Mouse (Mus musculus): ENCODE measurements around the gene Oas3. TPM values are rescaled to one million over a fixed set of nuclear protein-coding genes. Genes with fewer than 3 reads are reported as not detected.

Gene Oas3
- polyA plus RNA-seq, 1 experiment from 2014 or later, result 0.13 TPM

DNA sequence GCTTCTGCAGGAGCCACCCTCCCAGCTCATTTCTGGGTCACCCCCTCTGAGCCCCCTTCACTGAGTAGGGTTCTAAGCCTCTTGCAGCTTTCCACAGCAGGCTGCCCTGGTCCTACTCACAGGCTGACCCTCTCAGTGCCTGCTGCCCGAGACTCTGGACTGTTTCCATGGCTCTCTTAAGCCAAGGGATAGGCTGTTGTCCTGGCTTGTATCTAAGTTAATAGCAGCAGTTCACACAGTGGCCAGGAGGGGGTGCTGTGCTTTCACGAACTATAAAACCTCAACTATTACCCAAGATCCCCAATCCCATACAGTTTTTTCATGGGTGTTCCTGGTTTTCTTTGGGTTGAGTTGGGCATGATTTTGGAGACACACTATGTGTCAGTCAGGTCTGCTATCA, 15.6 kb upstream of the Oas3 start:
- no peak for ATAC-seq (ENCODE audit: insufficient number of reproducible peaks, low FRiP score, low TSS enrichment, low read depth)
- H3K36me3 ChIP-seq, result no peaks in the 10 kb centered on the region

GRCm38 (mm10) chr5:120787042-120787441, 9.6 kb upstream of the Oas3 start:
- WGBS, result 68% methylated on average over 3 of the region's 3 CpGs
- H3K9ac ChIP-seq, result no peak overlapping the region
- H3K36me3 ChIP-seq, result no peaks in the 10 kb centered on the region
- no peak overlapping the region for H3K27ac ChIP-seq (replicated peaks)
- H3K9me3 ChIP-seq (replicated peaks), result no peaks in the 10 kb centered on the region
- no peak overlapping the region for H3K4me3 ChIP-seq (replicated peaks)
- H3K4me1 ChIP-seq, result no peaks in the 10 kb centered on the region
- no peak overlapping the region for H3K4me2 ChIP-seq (replicated peaks)
- H3K27me3 ChIP-seq, result no peaks in the 10 kb centered on the region
- no peak for ATAC-seq (ENCODE audit: insufficient number of reproducible peaks, low FRiP score, low TSS enrichment, low read depth)

More for the DNA sequence above, 15.6 kb upstream of the Oas3 start:
- WGBS, result 33% methylated on average over 2 of the region's 2 CpGs
- H3K4me2 ChIP-seq (replicated peaks), result no peak overlapping the region
- no peak overlapping the region for H3K4me3 ChIP-seq (replicated peaks)
- H3K4me1 ChIP-seq, result no peaks in the 10 kb centered on the region
- H3K27ac ChIP-seq (replicated peaks), result no peak overlapping the region
- H3K9ac ChIP-seq, result no peak overlapping the region
- H3K9me3 ChIP-seq (replicated peaks), result no peaks in the 10 kb centered on the region
- H3K27me3 ChIP-seq, result no peaks in the 10 kb centered on the region

- WGBS, result 70% methylated on average over 2 of the region's 2 CpGs
Measured at GRCm38 (mm10) chr5:120782446-120782845, 5.0 kb upstream of the Oas3 start.

GRCm38 (mm10) chr5:120781646-120782045, 4.2 kb upstream of the Oas3 start:
- WGBS, result 90% methylated on average over 1 of the region's 1 CpGs
- Histone ChIP-seq H3K27ac (replicated peaks) (no peak overlapping the region), H3K27me3 (no peaks in the 10 kb centered on the region), H3K4me1 (0 out of 2 replicates have a peak, but pooled peaks cover 5% of the 10 kb centered on the region), H3K9ac (no peak overlapping the region), H3K4me2 (replicated peaks) (no peak overlapping the region), H3K4me3 (replicated peaks) (no peak overlapping the region), H3K36me3 (no peaks in the 10 kb centered on the region), H3K9me3 (replicated peaks) (no peaks in the 10 kb centered on the region)
- no peak for ATAC-seq (ENCODE audit: insufficient number of reproducible peaks, low FRiP score, low TSS enrichment, low read depth)

More at GRCm38 (mm10) chr5:120782446-120782845, 5.0 kb upstream of the Oas3 start:
- Histone ChIP-seq H3K4me2 (replicated peaks) (no peak overlapping the region), H3K9me3 (replicated peaks) (no peaks in the 10 kb centered on the region), H3K36me3 (no peaks in the 10 kb centered on the region), H3K9ac (no peak overlapping the region), H3K4me3 (replicated peaks) (no peak overlapping the region), H3K4me1 (0 out of 2 replicates have a peak, but pooled peaks cover 5% of the 10 kb centered on the region), H3K27me3 (no peaks in the 10 kb centered on the region), H3K27ac (replicated peaks) (no peak overlapping the region)
- no peak for ATAC-seq (ENCODE audit: insufficient number of reproducible peaks, low FRiP score, low TSS enrichment, low read depth)

- Histone ChIP-seq H3K27me3 (no peaks in the 10 kb centered on the region), H3K4me2 (replicated peaks) (no peak overlapping the region), H3K4me1 (0 out of 2 replicates have a peak, but pooled peaks cover 10% of the 10 kb centered on the region), H3K27ac (replicated peaks) (no peak overlapping the region), H3K9me3 (replicated peaks) (no peaks in the 10 kb centered on the region), H3K9ac (no peak overlapping the region), H3K36me3 (no peaks in the 10 kb centered on the region), H3K4me3 (replicated peaks) (no peak overlapping the region)
- no peak for ATAC-seq (ENCODE audit: insufficient number of reproducible peaks, low FRiP score, low TSS enrichment, low read depth)
- 27% methylated on average over 3 of the region's 3 CpGs for WGBS
Measured at GRCm38 (mm10) chr5:120779922-120780321, 2.5 kb upstream of the Oas3 start.

DNA sequence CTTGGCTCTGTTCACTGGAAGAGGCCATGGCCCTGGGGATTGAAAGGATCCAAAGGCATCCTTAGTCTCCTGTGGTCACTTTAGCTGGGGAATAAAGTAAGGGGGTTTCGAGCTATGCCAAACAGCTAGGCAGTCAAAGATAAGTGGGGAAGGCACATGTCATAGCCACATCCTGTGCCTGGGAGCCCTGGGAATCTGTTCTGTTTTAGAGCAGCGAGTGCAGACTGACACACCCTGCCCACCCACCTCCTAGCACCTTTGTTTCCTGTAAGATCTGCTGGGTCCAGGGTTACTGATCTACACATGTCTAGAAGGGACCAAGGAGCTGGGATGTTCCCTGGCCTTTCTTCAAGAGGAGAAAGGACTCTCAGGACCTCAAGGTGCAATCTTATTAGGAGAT, 1.5 kb upstream of the Oas3 start:
- Histone ChIP-seq H3K4me1 (0 out of 2 replicates have a peak, but pooled peaks cover 11% of the 10 kb centered on the region), H3K36me3 (no peaks in the 10 kb centered on the region), H3K27me3 (no peaks in the 10 kb centered on the region), H3K9ac (no peak overlapping the region), H3K4me3 (replicated peaks) (no peak overlapping the region), H3K27ac (replicated peaks) (no peak overlapping the region), H3K9me3 (replicated peaks) (no peaks in the 10 kb centered on the region), H3K4me2 (replicated peaks) (no peak overlapping the region)
- ATAC-seq (ENCODE audit: insufficient number of reproducible peaks, low FRiP score, low TSS enrichment, low read depth), result no peak
- 56% methylated on average over 2 of the region's 2 CpGs for WGBS

DNA sequence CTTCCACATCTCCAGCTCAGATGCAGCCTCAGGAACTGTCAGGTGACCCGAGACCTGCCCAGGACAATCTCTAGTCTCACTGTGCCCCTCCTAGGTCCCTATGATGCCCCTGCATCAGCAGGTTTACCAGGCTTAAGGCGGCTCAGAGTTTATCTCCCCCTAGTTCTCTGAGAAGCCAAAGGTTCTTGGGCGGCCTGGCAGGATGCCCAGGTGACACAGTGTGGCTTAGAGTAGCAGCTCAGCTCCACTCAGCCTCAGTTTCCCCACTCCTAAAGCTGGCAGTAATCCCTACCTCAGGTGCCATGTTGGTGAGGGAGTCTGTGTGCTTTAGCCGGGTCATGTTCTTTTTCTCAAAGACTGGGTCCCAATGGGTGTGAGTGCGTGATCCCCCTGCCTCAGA, 660 bp downstream of the Oas3 start:
- ATAC-seq (ENCODE audit: insufficient number of reproducible peaks, low FRiP score, low TSS enrichment, low read depth), result no peak
- WGBS, result 79% methylated on average over 5 of the region's 5 CpGs

GRCm38 (mm10) chr5:120775287-120775985, 2.0 kb downstream of the Oas3 start:
- Histone ChIP-seq H3K27me3 (no peaks in the 10 kb centered on the region), H3K36me3 (no peaks in the 10 kb centered on the region), H3K27ac (replicated peaks) (no peak overlapping the region), H3K4me1 (0 out of 2 replicates have a peak, but pooled peaks cover 11% of the 10 kb centered on the region), H3K9me3 (replicated peaks) (no peaks in the 10 kb centered on the region), H3K4me2 (replicated peaks) (no peak overlapping the region), H3K9ac (no peak overlapping the region), H3K4me3 (replicated peaks) (no peak overlapping the region)
- 64% methylated on average over 14 of the region's 14 CpGs for WGBS
- no peak for ATAC-seq (ENCODE audit: insufficient number of reproducible peaks, low FRiP score, low TSS enrichment, low read depth)

More for the DNA sequence above, 660 bp downstream of the Oas3 start:
- Histone ChIP-seq H3K9ac (no peak overlapping the region), H3K9me3 (replicated peaks) (no peaks in the 10 kb centered on the region), H3K4me3 (replicated peaks) (no peak overlapping the region), H3K4me2 (replicated peaks) (no peak overlapping the region), H3K4me1 (0 out of 2 replicates have a peak, but pooled peaks cover 11% of the 10 kb centered on the region), H3K36me3 (no peaks in the 10 kb centered on the region), H3K27me3 (no peaks in the 10 kb centered on the region), H3K27ac (replicated peaks) (no peak overlapping the region)

- no peaks in the 10 kb centered on the region for H3K36me3 ChIP-seq
- no peaks in the 10 kb centered on the region for H3K4me1 ChIP-seq
- no peak overlapping the region for H3K9ac ChIP-seq
- no peak overlapping the region for H3K27ac ChIP-seq (replicated peaks)
- no peak overlapping the region for H3K4me2 ChIP-seq (replicated peaks)
- no peaks in the 10 kb centered on the region for H3K27me3 ChIP-seq
- H3K4me3 ChIP-seq (replicated peaks), result no peak overlapping the region
- no peak for ATAC-seq (ENCODE audit: insufficient number of reproducible peaks, low FRiP score, low TSS enrichment, low read depth)
- WGBS, result 57% methylated on average over 3 of the region's 3 CpGs
- no peaks in the 10 kb centered on the region for H3K9me3 ChIP-seq (replicated peaks)
Measured at GRCm38 (mm10) chr5:120769396-120769795, 8.1 kb downstream of the Oas3 start.

GRCm38 (mm10) chr5:120765010-120765409, 12.5 kb downstream of the Oas3 start:
- Histone ChIP-seq H3K36me3 (no peaks in the 10 kb centered on the region), H3K4me2 (replicated peaks) (no peak overlapping the region), H3K27ac (replicated peaks) (no peak overlapping the region), H3K4me1 (no peaks in the 10 kb centered on the region), H3K9ac (no peak overlapping the region), H3K27me3 (0 out of 2 replicates have a peak, but pooled peaks cover 3% of the 10 kb centered on the region), H3K9me3 (replicated peaks) (no peaks in the 10 kb centered on the region), H3K4me3 (replicated peaks) (no peak overlapping the region)
- ATAC-seq (ENCODE audit: insufficient number of reproducible peaks, low FRiP score, low TSS enrichment, low read depth), result no peak
- 73% methylated on average over 8 of the region's 8 CpGs for WGBS

- no peak overlapping the region for H3K4me3 ChIP-seq (replicated peaks)
- no peaks in the 10 kb centered on the region for H3K36me3 ChIP-seq
- H3K9me3 ChIP-seq (replicated peaks), result no peaks in the 10 kb centered on the region
- peaks cover 3% of the 10 kb centered on the region; the same call in 1 of the 2 replicates for H3K27me3 ChIP-seq
- H3K9ac ChIP-seq, result no peak overlapping the region
- no peak overlapping the region for H3K27ac ChIP-seq (replicated peaks)
- H3K4me2 ChIP-seq (replicated peaks), result no peak overlapping the region
- 28% methylated on average over 6 of the region's 6 CpGs for WGBS
- no peaks in the 10 kb centered on the region for H3K4me1 ChIP-seq
- ATAC-seq (ENCODE audit: insufficient number of reproducible peaks, low FRiP score, low TSS enrichment, low read depth), result 0 out of 2 replicates have a peak, but pooled peaks have one; percentile 34
Measured at GRCm38 (mm10) chr5:120761901-120762300, 15.6 kb downstream of the Oas3 start.

- no peak overlapping the region for H3K4me2 ChIP-seq (replicated peaks)
- no peaks in the 10 kb centered on the region for H3K9me3 ChIP-seq (replicated peaks)
- no peaks in the 10 kb centered on the region; the same call in 1 of the 2 replicates for H3K27me3 ChIP-seq
- WGBS, result 89% methylated on average over 4 of the region's 4 CpGs
- H3K36me3 ChIP-seq, result no peaks in the 10 kb centered on the region
- H3K9ac ChIP-seq, result no peak overlapping the region
- H3K27ac ChIP-seq (replicated peaks), result no peak overlapping the region
- no peaks in the 10 kb centered on the region for H3K4me1 ChIP-seq
- no peak for ATAC-seq (ENCODE audit: insufficient number of reproducible peaks, low FRiP score, low TSS enrichment, low read depth)
- H3K4me3 ChIP-seq (replicated peaks), result no peak overlapping the region
Measured at GRCm38 (mm10) chr5:120754215-120754614, 23.2 kb downstream of the Oas3 start.
